Mouse (Mus musculus) liver, embryonic 15.5 days (tissue): ENCODE measurements around the gene Uox. TPM values are rescaled to one million over a fixed set of nuclear protein-coding genes. Genes with fewer than 3 reads are reported as not detected.
A peak's percentile ranks its signal among the peaks of the same experiment; 100 is the strongest.

Source experiments
- ATAC-seq: fragments of 200-750 bp; cut with Nextera tagmentation; 2 replicates; pipeline ENCODE4 v1.8.0; 2017; ENCODE audit warnings: moderate number of reproducible peaks, mild to moderate bottlenecking, moderate library complexity; ENCODE audit not compliant: insufficient read depth
- H3K27ac ChIP-seq: fragments of 300-500 bp; sonication (generic); replicated peaks from 2 replicates; pipeline ENCODE4 v1.5.1; 2015; ENCODE audit warnings: mild to moderate bottlenecking, inconsistent platforms
- H3K27me3 ChIP-seq: fragments of 300-500 bp; sonication (generic); 2 replicates; pipeline ENCODE4 v1.6.1; 2015; ENCODE audit warnings: mild to moderate bottlenecking, inconsistent platforms
- H3K36me3 ChIP-seq: fragments of 300-500 bp; sonication (generic); replicated peaks from 2 replicates; pipeline ENCODE4 v1.6.1; 2015; ENCODE audit warnings: moderate library complexity, mild to moderate bottlenecking, inconsistent platforms
- H3K4me1 ChIP-seq: fragments of 300-500 bp; sonication (generic); replicated peaks from 2 replicates; pipeline ENCODE4 v1.6.1; 2015; ENCODE audit warnings: inconsistent platforms
- H3K4me2 ChIP-seq: fragments of 300-500 bp; sonication (generic); 2 replicates; pipeline ENCODE4 v1.6.1; 2015; ENCODE audit warnings: moderate library complexity, mild to moderate bottlenecking, inconsistent platforms
- H3K4me3 ChIP-seq: fragments of 300-500 bp; sonication (generic); replicated peaks from 2 replicates; pipeline ENCODE4 v1.5.1; 2015; ENCODE audit warnings: mild to moderate bottlenecking, inconsistent platforms
- H3K9ac ChIP-seq: fragments of 300-500 bp; sonication (generic); 2 replicates; pipeline ENCODE4 v1.6.1; 2015; ENCODE audit warnings: moderate library complexity, mild to moderate bottlenecking, inconsistent platforms
- H3K9me3 ChIP-seq: fragments of 300-500 bp; sonication (generic); replicated peaks from 2 replicates; pipeline ENCODE4 v1.6.1; 2016; ENCODE audit warnings: inconsistent platforms
- WGBS: fragments of 180-500 bp; shearing (Covaris S2); methylation state at CpG from one replicate; pipeline ENCODE4 v1.1.7; 2015; ENCODE audit warnings: mixed read lengths; ENCODE audit not compliant: insufficient replicate concordance; 5-methylcytosine and 5-hydroxymethylcytosine counted together
- polyA plus RNA-seq: library from polyadenylated mRNA; unstranded; fragments of >200 nt; fragmentation: Nextera tagmentation; extraction: Ambion mirVana; gene quantifications from 2 replicates; pipeline ENCODE4 v1.2.1, GENCODE M21; 2015

The Uox gene
- polyA plus RNA-seq, 1 experiment from 2014 or later: 30.4 TPM

- no peak for ATAC-seq
- H3K27ac ChIP-seq: no peak overlapping the region
- 56% methylated on average over 1 of the region's 1 CpGs for WGBS
- no peak overlapping the region for H3K4me2 ChIP-seq
- peaks cover 26% of the 10 kb centered on the region for H3K4me1 ChIP-seq
- no peak overlapping the region for H3K4me3 ChIP-seq
- no peaks in the 10 kb centered on the region for H3K36me3 ChIP-seq
- H3K9me3 ChIP-seq: no peaks in the 10 kb centered on the region
- H3K9ac ChIP-seq: no peak overlapping the region
- H3K27me3 ChIP-seq: no peaks in the 10 kb centered on the region
Measured at GRCm38 (mm10) chr3:146658061-146658639, 87.9 kb downstream of the Uox start.

GRCm38 (mm10) chr3:146659321-146659720 is 89.1 kb downstream of the Uox start:
- no peak overlapping the region for H3K4me3 ChIP-seq
- ATAC-seq: no peak
- no peaks in the 10 kb centered on the region for H3K27me3 ChIP-seq
- 75% methylated on average over 5 of the region's 5 CpGs for WGBS
- H3K9ac ChIP-seq: no peak overlapping the region
- H3K36me3 ChIP-seq: no peaks in the 10 kb centered on the region
- H3K9me3 ChIP-seq: no peaks in the 10 kb centered on the region
- H3K4me1 ChIP-seq: peaks cover 15% of the 10 kb centered on the region
- no peak overlapping the region for H3K4me2 ChIP-seq
- no peak overlapping the region for H3K27ac ChIP-seq

- no peaks in the 10 kb centered on the region for H3K9me3 ChIP-seq
- WGBS: 61% methylated on average over 6 of the region's 6 CpGs
- no peak overlapping the region for H3K9ac ChIP-seq
- H3K36me3 ChIP-seq: no peaks in the 10 kb centered on the region
- no peak overlapping the region for H3K4me3 ChIP-seq
- H3K27me3 ChIP-seq: no peaks in the 10 kb centered on the region
- no peak overlapping the region for H3K27ac ChIP-seq
- H3K4me2 ChIP-seq: no peak overlapping the region
- H3K4me1 ChIP-seq: peaks cover under 1% of the 10 kb centered on the region
- ATAC-seq: no peak
Measured at GRCm38 (mm10) chr3:146661001-146661400, 90.8 kb downstream of the Uox start.

- no peak overlapping the region for H3K4me2 ChIP-seq
- H3K9me3 ChIP-seq: no peaks in the 10 kb centered on the region
- no peaks in the 10 kb centered on the region for H3K36me3 ChIP-seq
- no peak for ATAC-seq
- no peaks in the 10 kb centered on the region for H3K27me3 ChIP-seq
- H3K9ac ChIP-seq: no peak overlapping the region
- no peak overlapping the region for H3K27ac ChIP-seq
- H3K4me3 ChIP-seq: no peak overlapping the region
- no peaks in the 10 kb centered on the region for H3K4me1 ChIP-seq
- 59% methylated on average over 7 of the region's 7 CpGs for WGBS
Measured at GRCm38 (mm10) chr3:146661907-146662306, 91.7 kb downstream of the Uox start.

GRCm38 (mm10) chr3:146671121-146671520 is 100.9 kb downstream of the Uox start:
- Histone ChIP-seq H3K9me3 (no peaks in the 10 kb centered on the region), H3K27ac (no peak overlapping the region)
- WGBS: 57% methylated on average over 2 of the region's 2 CpGs

GRCm38 (mm10) chr3:146675101-146675500 is 104.9 kb downstream of the Uox start:
- H3K27me3 ChIP-seq: no peaks in the 10 kb centered on the region
- H3K9me3 ChIP-seq: no peaks in the 10 kb centered on the region
- no peaks in the 10 kb centered on the region for H3K4me1 ChIP-seq
- H3K4me2 ChIP-seq: no peak overlapping the region
- no peaks in the 10 kb centered on the region for H3K36me3 ChIP-seq
- no peak overlapping the region for H3K27ac ChIP-seq
- H3K9ac ChIP-seq: no peak overlapping the region
- WGBS: 55% methylated on average over 1 of the region's 1 CpGs
- no peak overlapping the region for H3K4me3 ChIP-seq
- no peak for ATAC-seq

More at GRCm38 (mm10) chr3:146671121-146671520, 100.9 kb downstream of the Uox start:
- Histone ChIP-seq H3K27me3 (no peaks in the 10 kb centered on the region), H3K4me2 (no peak overlapping the region), H3K4me3 (no peak overlapping the region), H3K4me1 (no peaks in the 10 kb centered on the region), H3K9ac (no peak overlapping the region), H3K36me3 (no peaks in the 10 kb centered on the region)
- ATAC-seq: no peak

- ATAC-seq: no peak
- Histone ChIP-seq H3K27me3 (no peaks in the 10 kb centered on the region), H3K9me3 (no peaks in the 10 kb centered on the region), H3K9ac (no peak overlapping the region), H3K4me1 (no peaks in the 10 kb centered on the region), H3K36me3 (no peaks in the 10 kb centered on the region), H3K27ac (no peak overlapping the region), H3K4me3 (no peak overlapping the region), H3K4me2 (no peak overlapping the region)
- 67% methylated on average over 4 of the region's 4 CpGs for WGBS
Measured at GRCm38 (mm10) chr3:146676193-146676592, 106.0 kb downstream of the Uox start.

- Histone ChIP-seq H3K4me2 (no peak overlapping the region), H3K9ac (no peak overlapping the region), H3K36me3 (no peaks in the 10 kb centered on the region), H3K4me1 (peaks cover 11% of the 10 kb centered on the region), H3K9me3 (no peaks in the 10 kb centered on the region), H3K27ac (no peak overlapping the region), H3K4me3 (no peak overlapping the region), H3K27me3 (peaks cover 7% of the 10 kb centered on the region)
- no peak for ATAC-seq
- WGBS: 79% methylated on average over 16 of the region's 16 CpGs
Measured at GRCm38 (mm10) chr3:146679646-146680045, 109.4 kb downstream of the Uox start.

GRCm38 (mm10) chr3:146680625-146681024 is 110.4 kb downstream of the Uox start:
- 81% methylated on average over 13 of the region's 13 CpGs for WGBS

GRCm38 (mm10) chr3:146681696-146682095 is 111.5 kb downstream of the Uox start:
- Histone ChIP-seq H3K27me3 (peaks cover 26% of the 10 kb centered on the region), H3K4me1 (peaks cover 29% of the 10 kb centered on the region), H3K4me3 (no peak overlapping the region), H3K9ac (no peak overlapping the region), H3K36me3 (no peaks in the 10 kb centered on the region), H3K9me3 (no peaks in the 10 kb centered on the region), H3K4me2 (peak overlapping the region; percentile 34; the same call in 1 of the 2 replicates), H3K27ac (no peak overlapping the region)
- no peak for ATAC-seq
- 64% methylated on average over 8 of the region's 8 CpGs for WGBS

More at GRCm38 (mm10) chr3:146680625-146681024, 110.4 kb downstream of the Uox start:
- no peaks in the 10 kb centered on the region for H3K36me3 ChIP-seq
- H3K4me3 ChIP-seq: no peak overlapping the region
- H3K9me3 ChIP-seq: no peaks in the 10 kb centered on the region
- H3K27me3 ChIP-seq: peaks cover 17% of the 10 kb centered on the region
- H3K4me2 ChIP-seq: no peak overlapping the region
- no peak for ATAC-seq
- no peak overlapping the region for H3K27ac ChIP-seq
- H3K4me1 ChIP-seq: peaks cover 21% of the 10 kb centered on the region
- H3K9ac ChIP-seq: no peak overlapping the region
